In genomic region chr1:172094295-172094694, GRCm38 (mm10) we compare ENCODE assay signal across 17 mouse cellular contexts. TPM values are rescaled to one million over a fixed set of nuclear protein-coding genes. Genes with fewer than 3 reads are reported as not detected.
"Had no signal": no experiment of that assay in that cellular context is flagged by ENCODE, and none has a peak within 500 bp of the region (broad histone marks: within the 10 kb centered on the region; RNA-seq: fewer than 3 reads in every experiment).

No protein-coding gene starts in this region.

- H3K27ac ChIP-seq: limb, embryonic 13.5 days; liver, embryonic 14.5 days; neural tube, embryonic 13.5 days; stomach, embryonic 15.5 days had no signal

- H3K4me2 ChIP-seq: limb, embryonic 13.5 days; midbrain, embryonic 12.5 days; neural tube, embryonic 13.5 days; stomach, embryonic 15.5 days had no signal

- H3K4me1 ChIP-seq: limb, embryonic 13.5 days; midbrain, embryonic 12.5 days; stomach, embryonic 15.5 days had no signal

- H3K4me3 ChIP-seq: limb, embryonic 13.5 days; midbrain, embryonic 12.5 days; neural tube, embryonic 13.5 days; stomach, embryonic 15.5 days had no signal

- H3K9ac ChIP-seq: limb, embryonic 13.5 days; liver, embryonic 14.5 days; midbrain, embryonic 12.5 days; neural tube, embryonic 13.5 days; stomach, embryonic 15.5 days had no signal

- H3K27me3 ChIP-seq: limb, embryonic 13.5 days; midbrain, embryonic 12.5 days; neural tube, embryonic 13.5 days; stomach, embryonic 15.5 days had no signal

- ATAC-seq: midbrain, embryonic 16.5 days had no signal

- DNase-seq: left cerebral cortex, postnatal 4 days; retina, postnatal 1 day; right cerebral cortex, postnatal 4 days; spleen, adult 18-20 months; thymus, adult 2 months; thymus, postnatal 25 days had no signal

- H3K9me3 ChIP-seq: limb, embryonic 13.5 days; midbrain, embryonic 12.5 days; neural tube, embryonic 13.5 days; stomach, embryonic 15.5 days had no signal

RNA-seq across cellular contexts. Expression of gene Nhlh1, which starts 36.9 kb away (rescaled TPM):
- total RNA-seq: liver, adult 2 months; megakaryocyte-erythroid progenitor cell, adult 5-6 weeks had no signal
- polyA plus RNA-seq: large intestine, adult 2 months; limb, embryonic 13.5 days; liver, adult 2 months; liver, embryonic 14.5 days; lung, embryonic 16.5 days; stomach, embryonic 15.5 days; urinary bladder, adult 2 months had no signal
